Mouse (Mus musculus): ENCODE results near the gene Crocc. TPM values are rescaled to one million over a fixed set of nuclear protein-coding genes. Genes with fewer than 3 reads are reported as not detected.

Crocc gene
- polyA plus RNA-seq, 1 experiment from 2014 or later: 3.0 TPM

GRCm38 (mm10) chr4:140977886-140978692 is 82.3 kb downstream of the Crocc start:
- Histone ChIP-seq H3K4me3 (replicated peaks; ENCODE audit: low read length) (no peak overlapping the region), H3K9me3 (replicated peaks; ENCODE audit: control insufficient read depth, low read length) (0 out of 2 replicates have a peak, but pooled peaks cover 3% of the 10 kb centered on the region), H3K4me2 (ENCODE audit: low read depth, low read length) (no peak overlapping the region), H3K9ac (ENCODE audit: low read length) (0 out of 2 replicates have a peak overlapping the region, but pooled peaks have one; percentile 5), H3K36me3 (ENCODE audit: control insufficient read depth, insufficient read depth, low read length) (peaks cover 25% of the 10 kb centered on the region; the same call in 1 of the 2 replicates), H3K4me1 (ENCODE audit: control insufficient read depth, insufficient read depth, low read length) (peaks cover 8% of the 10 kb centered on the region), H3K27ac (ENCODE audit: low read length) (peak overlapping the region; percentile 79), H3K27me3 (ENCODE audit: control insufficient read depth, insufficient read depth, low read length) (no peaks in the 10 kb centered on the region)
- ATAC-seq (ENCODE audit: insufficient read depth, low FRiP score): peak; percentile 63
- WGBS: 75% methylated on average over 14 of the region's 14 CpGs

GRCm38 (mm10) chr4:140977278-140977677 is 83.1 kb downstream of the Crocc start:
- H3K4me3 ChIP-seq (replicated peaks; ENCODE audit: low read length): no peak overlapping the region
- 74% methylated on average over 10 of the region's 10 CpGs for WGBS
- H3K4me2 ChIP-seq (ENCODE audit: low read depth, low read length): 0 out of 2 replicates have a peak overlapping the region, but pooled peaks have one; percentile 10
- peaks cover 31% of the 10 kb centered on the region; the same call in 1 of the 2 replicates for H3K36me3 ChIP-seq (ENCODE audit: control insufficient read depth, insufficient read depth, low read length)
- H3K9me3 ChIP-seq (replicated peaks; ENCODE audit: control insufficient read depth, low read length): 0 out of 2 replicates have a peak, but pooled peaks cover 3% of the 10 kb centered on the region
- H3K27ac ChIP-seq (ENCODE audit: low read length): peak overlapping the region; percentile 79
- peak overlapping the region; percentile 37 for H3K9ac ChIP-seq (ENCODE audit: low read length)
- no peaks in the 10 kb centered on the region for H3K27me3 ChIP-seq (ENCODE audit: control insufficient read depth, insufficient read depth, low read length)
- 0 out of 2 replicates have a peak, but pooled peaks have one; percentile 23 for ATAC-seq (ENCODE audit: insufficient read depth, low FRiP score)
- H3K4me1 ChIP-seq (ENCODE audit: control insufficient read depth, insufficient read depth, low read length): 0 out of 2 replicates have a peak, but pooled peaks cover 4% of the 10 kb centered on the region

- Histone ChIP-seq H3K9me3 (replicated peaks; ENCODE audit: control insufficient read depth, low read length) (no peaks in the 10 kb centered on the region), H3K4me2 (ENCODE audit: low read depth, low read length) (no peak overlapping the region), H3K27me3 (ENCODE audit: control insufficient read depth, insufficient read depth, low read length) (no peaks in the 10 kb centered on the region), H3K27ac (ENCODE audit: low read length) (no peak overlapping the region), H3K36me3 (ENCODE audit: control insufficient read depth, insufficient read depth, low read length) (peaks cover 41% of the 10 kb centered on the region), H3K4me1 (ENCODE audit: control insufficient read depth, insufficient read depth, low read length) (0 out of 2 replicates have a peak, but pooled peaks cover 4% of the 10 kb centered on the region), H3K9ac (ENCODE audit: low read length) (no peak overlapping the region), H3K4me3 (replicated peaks; ENCODE audit: low read length) (no peak overlapping the region)
- 89% methylated on average over 7 of the region's 7 CpGs for WGBS
- no peak for ATAC-seq (ENCODE audit: insufficient read depth, low FRiP score)
These were observed 85.0 kb downstream of the Crocc start for GRCm38 (mm10) chr4:140975356-140975755.

- Histone ChIP-seq H3K4me1 (ENCODE audit: control insufficient read depth, insufficient read depth, low read length) (0 out of 2 replicates have a peak, but pooled peaks cover 4% of the 10 kb centered on the region), H3K4me2 (ENCODE audit: low read depth, low read length) (no peak overlapping the region), H3K9me3 (replicated peaks; ENCODE audit: control insufficient read depth, low read length) (no peaks in the 10 kb centered on the region), H3K36me3 (ENCODE audit: control insufficient read depth, insufficient read depth, low read length) (peaks cover 39% of the 10 kb centered on the region), H3K27me3 (ENCODE audit: control insufficient read depth, insufficient read depth, low read length) (no peaks in the 10 kb centered on the region), H3K9ac (ENCODE audit: low read length) (no peak overlapping the region), H3K27ac (ENCODE audit: low read length) (no peak overlapping the region), H3K4me3 (replicated peaks; ENCODE audit: low read length) (no peak overlapping the region)
- 95% methylated on average over 6 of the region's 6 CpGs for WGBS
- no peak for ATAC-seq (ENCODE audit: insufficient read depth, low FRiP score)
These were observed 85.9 kb downstream of the Crocc start for GRCm38 (mm10) chr4:140974408-140974807.

- Histone ChIP-seq H3K9me3 (replicated peaks; ENCODE audit: control insufficient read depth, low read length) (no peaks in the 10 kb centered on the region), H3K27ac (ENCODE audit: low read length) (peak overlapping the region; percentile 42; the same call in 1 of the 2 replicates), H3K4me2 (ENCODE audit: low read depth, low read length) (no peak overlapping the region), H3K4me3 (replicated peaks; ENCODE audit: low read length) (no peak overlapping the region), H3K4me1 (ENCODE audit: control insufficient read depth, insufficient read depth, low read length) (no peaks in the 10 kb centered on the region), H3K36me3 (ENCODE audit: control insufficient read depth, insufficient read depth, low read length) (peaks cover 43% of the 10 kb centered on the region), H3K9ac (ENCODE audit: low read length) (no peak overlapping the region), H3K27me3 (ENCODE audit: control insufficient read depth, insufficient read depth, low read length) (no peaks in the 10 kb centered on the region)
- peak; percentile 19; the same call in 1 of the 2 replicates for ATAC-seq (ENCODE audit: insufficient read depth, low FRiP score)
- 70% methylated on average over 13 of the region's 13 CpGs for WGBS
These were observed 88.7 kb downstream of the Crocc start for GRCm38 (mm10) chr4:140971691-140972090.

GRCm38 (mm10) chr4:140967386-140968159 is 92.8 kb downstream of the Crocc start:
- Histone ChIP-seq H3K9me3 (replicated peaks; ENCODE audit: control insufficient read depth, low read length) (no peaks in the 10 kb centered on the region), H3K4me1 (ENCODE audit: control insufficient read depth, insufficient read depth, low read length) (peaks cover 15% of the 10 kb centered on the region), H3K4me3 (replicated peaks; ENCODE audit: low read length) (no peak overlapping the region), H3K27me3 (ENCODE audit: control insufficient read depth, insufficient read depth, low read length) (no peaks in the 10 kb centered on the region), H3K4me2 (ENCODE audit: low read depth, low read length) (no peak overlapping the region), H3K36me3 (ENCODE audit: control insufficient read depth, insufficient read depth, low read length) (peaks cover 27% of the 10 kb centered on the region), H3K9ac (ENCODE audit: low read length) (no peak overlapping the region), H3K27ac (ENCODE audit: low read length) (no peak overlapping the region)
- 74% methylated on average over 11 of the region's 11 CpGs for WGBS
- ATAC-seq (ENCODE audit: insufficient read depth, low FRiP score): no peak

Other genes starting within 250 kb of the Crocc start
- 0.09 and 0.18 TPM in 2 replicates for gene Padi3, start 249.9 kb downstream of the Crocc start, polyA plus RNA-seq (2015; fragmentation: Nextera tagmentation; extraction: Ambion mirVana)
- gene Padi1, start 214.8 kb downstream of the Crocc start, polyA plus RNA-seq (2015; fragmentation: Nextera tagmentation; extraction: Ambion mirVana): 0.31 and 0.91 TPM in 2 replicates
- gene Padi2, start 154.2 kb downstream of the Crocc start, polyA plus RNA-seq (2015; fragmentation: Nextera tagmentation; extraction: Ambion mirVana): 3.2 and 4.0 TPM in 2 replicates
- gene Sdhb, start 99.3 kb downstream of the Crocc start, polyA plus RNA-seq (2015; fragmentation: Nextera tagmentation; extraction: Ambion mirVana): 399 and 401 TPM in 2 replicates
- gene Atp13a2, start 73.7 kb downstream of the Crocc start, polyA plus RNA-seq (2015; fragmentation: Nextera tagmentation; extraction: Ambion mirVana): 37.9 and 41.7 TPM in 2 replicates
- 423 and 500 TPM in 2 replicates for gene Mfap2, start 50.1 kb downstream of the Crocc start, polyA plus RNA-seq (2015; fragmentation: Nextera tagmentation; extraction: Ambion mirVana)
- gene Necap2, start 17.8 kb upstream of the Crocc start, polyA plus RNA-seq (2015; fragmentation: Nextera tagmentation; extraction: Ambion mirVana): 97.5 and 102 TPM in 2 replicates
- 0.08 TPM in 1 of 2 replicates, not detected in the other for gene Spata21, start 27.8 kb upstream of the Crocc start, polyA plus RNA-seq (2015; fragmentation: Nextera tagmentation; extraction: Ambion mirVana)
- gene Szrd1, start 79.2 kb upstream of the Crocc start, polyA plus RNA-seq (2015; fragmentation: Nextera tagmentation; extraction: Ambion mirVana): 51.6 and 53.0 TPM in 2 replicates
- gene Fbxo42, start 87.4 kb upstream of the Crocc start, polyA plus RNA-seq (2015; fragmentation: Nextera tagmentation; extraction: Ambion mirVana): 18.3 and 22.0 TPM in 2 replicates
- gene Rsg1, start 153.4 kb upstream of the Crocc start, polyA plus RNA-seq (2015; fragmentation: Nextera tagmentation; extraction: Ambion mirVana): 5.5 and 5.6 TPM in 2 replicates
- 16.1 and 18.9 TPM in 2 replicates for gene Arhgef19, start 178.9 kb upstream of the Crocc start, polyA plus RNA-seq (2015; fragmentation: Nextera tagmentation; extraction: Ambion mirVana)
- 9.5 and 12.1 TPM in 2 replicates for gene Epha2, start 240.7 kb upstream of the Crocc start, polyA plus RNA-seq (2015; fragmentation: Nextera tagmentation; extraction: Ambion mirVana)

Data from stomach, embryonic 16.5 days (tissue).